Mouse (Mus musculus): ENCODE results near the gene 4930447C04Rik. TPM values are rescaled to one million over a fixed set of nuclear protein-coding genes. Genes with fewer than 3 reads are reported as not detected.

Gene 4930447C04Rik
- polyA plus RNA-seq, 1 experiment from 2014 or later = 0.08 TPM

DNA sequence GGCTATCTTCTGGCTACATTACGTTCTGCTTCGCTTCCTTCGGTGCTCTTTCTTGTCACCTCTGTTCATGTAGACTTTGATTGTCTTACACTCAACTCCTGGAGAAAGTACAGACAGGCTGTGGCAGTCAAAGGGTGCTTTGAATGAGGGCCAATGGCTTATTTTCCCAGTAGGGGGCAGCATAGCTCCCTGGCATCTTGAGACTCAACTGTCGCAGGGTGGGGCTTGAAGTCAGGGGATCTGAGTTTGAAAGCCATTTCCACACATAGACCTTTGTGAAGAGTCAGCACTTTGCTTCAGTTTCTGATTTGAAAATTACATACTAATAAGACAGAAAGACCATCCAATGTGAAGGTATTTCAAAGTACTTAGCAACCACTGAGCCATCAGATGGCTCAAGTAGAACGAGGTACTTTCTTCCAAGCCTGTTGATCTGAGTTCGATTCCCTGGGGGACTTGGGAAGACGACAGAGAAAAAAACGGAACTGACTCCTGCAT, 105.0 kb downstream of the 4930447C04Rik start:
- Histone ChIP-seq H3K27ac (ENCODE audit: low read length) (no peak overlapping the region), H3K9me3 (ENCODE audit: low read length) (no peaks in the 10 kb centered on the region), H3K4me2 (replicated peaks; ENCODE audit: low read depth, low read length) (no peak overlapping the region), H3K4me1 (ENCODE audit: insufficient read depth, low read depth, low read length) (no peaks in the 10 kb centered on the region), H3K27me3 (replicated peaks; ENCODE audit: insufficient read depth, low read length) (no peaks in the 10 kb centered on the region), H3K4me3 (ENCODE audit: low read depth, low read length) (no peak overlapping the region), H3K36me3 (ENCODE audit: insufficient read depth, low read length) (no peaks in the 10 kb centered on the region), H3K9ac (replicated peaks; ENCODE audit: low read depth) (no peak overlapping the region)
- TF ChIP-seq CTCF (IDR thresholded peaks at IDR 0.05) = peak; percentile 58
- no peak for TF ChIP-seq EP300 (IDR thresholded peaks at IDR 0.05)
- DNase-seq (ENCODE audit: low spot score) = peak; percentile 24
- ATAC-seq = no peak
- 74% methylated on average over 8 of the region's 8 CpGs for WGBS

DNA sequence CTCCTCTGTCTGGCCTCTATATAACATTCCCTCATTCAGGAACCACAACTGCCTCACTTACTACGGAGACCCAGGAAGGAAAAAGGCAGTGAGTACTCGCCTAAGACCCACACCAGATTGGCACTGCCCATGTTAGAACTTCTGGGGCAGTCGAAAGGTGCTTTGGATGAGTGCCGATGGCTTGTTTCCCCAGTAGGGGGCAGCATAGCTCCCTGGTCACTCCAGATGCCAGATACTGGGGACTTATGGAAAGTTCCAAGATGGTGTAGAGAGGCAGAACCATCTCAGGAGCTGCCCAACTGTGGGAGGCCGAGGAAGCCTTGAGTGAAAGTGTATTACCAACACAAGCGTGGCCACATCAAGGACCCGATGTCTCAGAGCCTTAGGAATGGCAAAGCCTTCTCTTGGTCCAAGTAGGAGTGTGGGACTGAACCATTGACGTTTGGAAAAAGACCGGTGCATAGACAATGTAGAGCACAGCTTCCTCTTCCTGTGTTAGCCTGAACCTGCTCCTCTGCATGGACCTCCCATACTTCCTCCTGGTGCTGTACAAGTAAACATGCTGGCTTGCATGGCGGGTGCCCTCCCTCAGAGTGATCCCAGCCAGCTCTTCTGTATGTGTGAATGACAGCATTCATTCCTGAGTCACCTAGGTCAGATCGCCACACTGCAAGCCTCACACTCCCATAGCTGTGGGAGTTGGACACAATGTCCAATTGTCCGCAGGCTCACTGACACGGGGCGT, 105.6 kb downstream of the 4930447C04Rik start:
- Histone ChIP-seq H3K36me3 (ENCODE audit: insufficient read depth, low read length) (no peaks in the 10 kb centered on the region), H3K27ac (ENCODE audit: low read length) (no peak overlapping the region), H3K4me2 (replicated peaks; ENCODE audit: low read depth, low read length) (no peak overlapping the region), H3K9me3 (ENCODE audit: low read length) (no peaks in the 10 kb centered on the region), H3K9ac (replicated peaks; ENCODE audit: low read depth) (no peak overlapping the region), H3K4me3 (ENCODE audit: low read depth, low read length) (no peak overlapping the region), H3K4me1 (ENCODE audit: insufficient read depth, low read depth, low read length) (no peaks in the 10 kb centered on the region), H3K27me3 (replicated peaks; ENCODE audit: insufficient read depth, low read length) (no peaks in the 10 kb centered on the region)
- no peak for TF ChIP-seq EP300 (IDR thresholded peaks at IDR 0.05)
- peak; percentile 47 for TF ChIP-seq CTCF (IDR thresholded peaks at IDR 0.05)
- ATAC-seq (peak; percentile 19), DNase-seq (ENCODE audit: low spot score) (peak; percentile 32)
- WGBS = 68% methylated on average over 14 of the region's 14 CpGs

DNA sequence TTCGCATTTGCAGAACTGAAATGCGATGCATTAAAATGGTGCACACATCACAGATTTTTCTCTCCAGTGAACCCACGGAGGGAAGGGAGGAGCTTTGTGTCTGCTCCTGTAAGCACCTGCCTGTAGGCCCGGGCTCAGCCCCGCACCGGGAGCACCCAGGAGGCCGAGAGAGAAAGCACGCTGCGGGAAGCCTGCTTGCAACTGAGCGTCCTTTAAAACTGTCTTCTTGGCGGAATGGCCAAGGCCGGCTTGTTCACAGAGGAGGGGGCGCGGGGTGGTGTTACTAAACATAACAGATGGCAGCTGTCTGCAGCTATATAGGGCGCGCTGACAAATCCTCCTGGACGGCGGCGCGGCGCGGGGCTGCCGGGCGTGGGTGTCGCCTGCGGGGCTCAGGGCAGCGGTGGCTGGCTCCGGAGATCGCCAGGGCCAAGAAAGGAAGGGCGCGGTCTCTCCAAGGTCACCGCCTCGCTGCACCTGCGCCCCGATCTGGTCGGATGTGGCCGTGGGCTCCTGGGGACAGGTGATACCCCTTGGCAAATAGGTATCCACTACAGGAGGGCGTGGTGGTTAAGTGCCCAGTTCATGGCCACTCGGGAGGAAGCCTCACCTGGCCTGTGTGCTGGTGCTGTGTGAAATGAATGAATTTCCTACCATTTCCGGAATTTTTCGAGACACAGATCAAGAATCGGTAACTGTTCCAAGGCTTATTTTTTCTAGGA, 108.7 kb downstream of the 4930447C04Rik start:
- H3K27ac ChIP-seq (ENCODE audit: low read length) = no peak overlapping the region
- peak overlapping the region; percentile 32; the same call in 1 of the 2 replicates for H3K4me3 ChIP-seq (ENCODE audit: low read depth, low read length)
- TF ChIP-seq CTCF (IDR thresholded peaks at IDR 0.05) (no peak), EP300 (IDR thresholded peaks at IDR 0.05) (no peak)
- peak overlapping the region; percentile 57 for H3K4me2 ChIP-seq (replicated peaks; ENCODE audit: low read depth, low read length)
- no peaks in the 10 kb centered on the region for H3K9me3 ChIP-seq (ENCODE audit: low read length)
- no peak overlapping the region for H3K9ac ChIP-seq (replicated peaks; ENCODE audit: low read depth)
- H3K4me1 ChIP-seq (ENCODE audit: insufficient read depth, low read depth, low read length) = no peaks in the 10 kb centered on the region
- ATAC-seq (peak; percentile 48; the same call in 1 of the 2 replicates), DNase-seq (ENCODE audit: low spot score) (peak; percentile 23)
- no peaks in the 10 kb centered on the region for H3K36me3 ChIP-seq (ENCODE audit: insufficient read depth, low read length)
- WGBS = 6% methylated on average over 42 of the region's 42 CpGs
- H3K27me3 ChIP-seq (replicated peaks; ENCODE audit: insufficient read depth, low read length) = no peaks in the 10 kb centered on the region

Other genes starting within 250 kb of the 4930447C04Rik start
- gene Ppm1a, start 183.3 kb downstream of the 4930447C04Rik start, polyA plus RNA-seq (2015; fragmentation: Nextera tagmentation; extraction: Ambion mirVana) = 54.4 and 57.0 TPM in 2 replicates
- gene Six6, start 882 bp downstream of the 4930447C04Rik start, polyA plus RNA-seq (2015; fragmentation: Nextera tagmentation; extraction: Ambion mirVana) = not detected in 2 replicates
- gene Six1, start 113.1 kb upstream of the 4930447C04Rik start, polyA plus RNA-seq (2015; fragmentation: Nextera tagmentation; extraction: Ambion mirVana) = 0.70 and 0.92 TPM in 2 replicates
- gene Six4, start 172.7 kb upstream of the 4930447C04Rik start, polyA plus RNA-seq (2015; fragmentation: Nextera tagmentation; extraction: Ambion mirVana) = 0.88 and 1.2 TPM in 2 replicates
- 23.0 and 25.8 TPM in 2 replicates for gene Mnat1, start 182.9 kb upstream of the 4930447C04Rik start, polyA plus RNA-seq (2015; fragmentation: Nextera tagmentation; extraction: Ambion mirVana)